Mouse (Mus musculus) naive thymus-derived CD4-positive, alpha-beta T cell, adult 2 months (primary cell): Measurements from ENCODE around the gene Sds.

Experiments
- DNase-seq: peaks from one replicate; pipeline ENCODE4 v3.0.0-alpha.2; 2011; ENCODE audit warnings: low read depth

Sds gene

DNA sequence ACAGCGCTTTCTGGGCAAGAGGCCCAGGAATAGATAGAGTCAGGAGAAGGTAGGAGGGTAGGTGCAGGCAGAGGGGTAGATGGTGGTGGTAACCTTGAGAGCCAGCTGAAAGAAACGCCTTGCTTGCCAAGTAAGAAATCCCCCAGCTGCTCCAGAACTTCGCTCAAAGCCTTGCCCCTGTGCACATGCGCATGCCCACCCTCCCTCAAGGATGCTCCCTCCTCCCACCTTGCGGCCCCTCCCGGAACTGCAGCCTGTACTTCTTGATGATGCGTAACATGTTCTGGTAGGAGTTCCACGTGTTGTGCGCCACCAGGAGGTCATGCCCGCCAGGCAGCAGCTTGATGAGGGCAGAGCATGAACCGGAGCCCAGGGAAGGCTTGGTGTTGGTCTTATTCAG is 16.1 kb downstream of the Sds start:
- no peak for DNase-seq

- no peak for DNase-seq
Observed at GRCm38 (mm10) chr5:120493440-120493839, 17.1 kb downstream of the Sds start.

GRCm38 (mm10) chr5:120493873-120494395 is 17.6 kb downstream of the Sds start:
- DNase-seq: no peak

- no peak for DNase-seq
Observed at GRCm38 (mm10) chr5:120495064-120495702, 18.9 kb downstream of the Sds start.

DNA sequence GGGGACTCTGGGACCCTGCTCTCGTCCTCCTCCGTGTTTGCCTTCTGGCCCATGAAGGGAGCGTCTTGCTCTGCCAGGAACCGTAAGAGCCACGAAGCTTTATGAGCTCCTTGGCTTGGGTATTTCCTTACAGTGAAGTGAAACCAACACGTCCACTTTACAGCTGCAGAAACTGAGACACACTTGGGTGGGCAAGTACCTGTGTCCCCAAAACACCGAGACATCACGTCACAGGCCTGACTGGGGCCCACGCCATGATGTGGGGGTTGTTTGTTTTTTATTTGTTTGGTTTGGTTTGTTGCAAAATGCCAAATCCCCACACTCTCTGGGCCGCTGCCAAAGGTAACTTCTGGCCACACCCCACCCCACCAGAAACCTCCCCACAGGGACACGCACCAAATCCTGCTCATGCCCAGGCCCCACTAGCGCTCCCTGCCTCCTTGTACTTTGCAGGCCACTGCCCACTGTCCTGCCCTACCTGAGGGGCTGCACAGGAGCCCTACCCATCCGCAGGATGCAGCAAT is 19.4 kb downstream of the Sds start:
- DNase-seq: no peak

DNA sequence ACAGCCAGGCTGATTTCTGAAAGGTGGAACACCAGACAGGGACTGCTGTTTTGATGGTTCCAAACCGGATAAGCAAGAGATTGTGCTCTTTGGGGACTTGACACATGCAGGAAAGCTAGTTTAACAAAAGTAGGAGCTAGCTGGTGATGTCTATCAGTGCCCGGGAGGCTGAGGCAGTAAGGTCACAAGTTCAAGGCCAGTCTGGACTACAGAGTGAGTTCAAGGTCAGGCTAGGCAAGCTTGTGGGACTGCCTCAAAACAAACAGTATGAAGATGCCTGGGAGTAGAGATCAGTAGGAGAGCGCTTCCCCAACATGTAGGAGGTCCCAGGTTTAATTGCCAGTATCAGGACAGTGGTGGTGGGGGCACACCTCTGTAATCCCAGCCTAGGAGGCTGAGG is 20.7 kb downstream of the Sds start:
- DNase-seq: no peak

DNA sequence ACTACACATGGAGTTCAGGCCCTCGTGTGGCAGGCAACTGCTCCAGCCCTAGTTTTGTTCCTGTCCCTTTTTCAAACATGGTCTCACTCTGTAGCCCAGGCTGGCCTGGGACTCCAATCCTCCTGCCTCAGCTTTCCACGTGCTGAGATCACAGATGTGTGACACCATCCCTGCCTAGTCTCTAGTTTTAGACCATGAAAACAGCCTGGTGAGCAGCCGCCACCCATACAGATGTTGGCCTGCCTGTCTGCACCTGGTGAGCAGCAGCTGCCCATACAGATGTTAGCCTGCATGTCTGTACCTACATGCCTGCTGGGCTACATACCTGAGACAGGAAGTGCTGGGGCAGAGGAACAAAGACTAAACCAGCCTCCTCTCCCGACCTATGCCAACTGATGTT is 22.9 kb downstream of the Sds start:
- DNase-seq: no peak

DNA sequence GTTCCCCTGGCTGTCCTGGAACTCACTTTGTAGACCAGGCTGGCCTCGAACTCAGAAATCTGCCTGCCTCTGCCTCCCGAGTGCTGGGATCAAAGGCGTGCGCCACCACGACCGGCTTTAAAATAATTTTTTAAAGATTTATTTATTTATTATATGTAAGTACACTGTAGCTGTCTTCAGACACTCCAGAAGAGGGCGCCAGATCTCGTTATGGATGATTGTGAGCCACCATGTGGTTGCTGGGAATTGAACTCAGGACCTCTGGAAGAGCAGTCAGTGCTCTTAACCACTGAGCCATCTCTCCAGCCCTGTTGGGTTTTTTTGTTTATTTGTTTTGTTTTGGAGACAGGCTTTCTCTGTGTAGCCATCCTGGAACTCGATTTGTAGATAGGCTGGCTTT is 24.3 kb downstream of the Sds start:
- peak; percentile 32 for DNase-seq

DNA sequence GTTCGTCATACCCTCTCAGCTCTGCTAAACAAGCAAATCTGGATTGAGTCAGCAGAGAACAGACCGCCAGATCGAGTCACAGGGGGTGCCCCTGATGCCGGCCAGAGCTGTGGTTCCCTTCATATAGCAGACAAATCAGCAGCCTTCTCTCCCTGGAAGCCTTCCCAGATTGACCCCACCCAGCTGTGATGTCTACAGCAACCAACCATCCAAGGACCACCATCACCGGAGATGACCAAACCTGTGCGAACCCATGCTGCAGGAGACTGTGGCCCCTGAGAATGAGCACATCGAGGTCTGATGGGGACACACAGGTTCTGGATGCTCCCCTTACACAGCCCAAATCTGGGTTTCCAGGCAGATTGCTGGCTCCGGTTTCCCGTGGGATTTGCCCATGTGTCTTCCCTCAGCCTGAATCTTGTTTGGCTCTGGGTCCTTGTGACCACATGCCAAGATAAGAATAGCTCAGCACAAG is 25.9 kb downstream of the Sds start:
- DNase-seq: no peak

DNA sequence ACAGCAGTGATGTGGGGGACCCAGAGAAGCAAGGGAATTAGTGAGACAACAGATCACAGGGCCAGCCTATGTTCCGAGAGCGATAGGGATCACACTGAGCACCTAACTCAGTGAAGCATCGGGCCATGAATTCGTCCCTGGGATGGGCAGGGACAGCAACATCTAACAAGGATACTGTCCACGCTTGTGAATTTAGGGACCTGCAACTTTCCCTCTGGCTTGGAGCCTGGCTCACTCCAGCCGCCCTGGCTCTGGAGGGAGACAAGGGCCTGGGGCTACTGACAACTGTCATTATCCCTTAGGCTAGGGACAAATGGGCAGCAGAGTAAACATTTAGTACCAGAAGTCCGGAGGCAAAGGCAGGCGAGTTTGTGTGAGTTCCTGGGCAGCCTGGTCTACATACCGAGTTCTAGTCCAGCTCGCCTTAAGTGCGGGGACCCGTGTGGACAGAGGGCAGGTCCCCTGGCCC is 26.4 kb downstream of the Sds start:
- no peak for DNase-seq

- peak; percentile 91 for DNase-seq
Observed at GRCm38 (mm10) chr5:120503144-120503795, 26.9 kb downstream of the Sds start, which contains the start of gene Plbd2. Gene Plbd2, minus strand, starts transcription at chr5:120503625.

DNA sequence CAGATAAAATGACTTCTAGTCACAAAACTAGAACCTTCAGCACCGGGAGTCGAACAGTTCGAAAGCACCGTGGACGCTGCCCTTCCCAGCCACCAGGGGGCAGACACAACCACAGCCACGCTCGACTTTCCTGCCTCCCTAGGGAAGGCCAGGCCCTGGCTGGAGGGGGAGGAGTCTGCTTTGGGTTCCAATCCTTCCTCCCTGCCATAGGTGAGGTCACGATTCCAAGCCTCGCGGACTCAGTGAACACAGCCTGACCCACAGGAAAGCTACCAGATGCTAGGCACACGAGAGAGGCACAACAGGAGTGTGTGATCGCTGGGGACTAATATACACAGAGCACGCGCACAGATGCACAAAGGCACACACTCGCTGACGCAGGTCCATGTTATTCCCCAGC is 29.0 kb downstream of the Sds start:
- peak; percentile 77 for DNase-seq

DNA sequence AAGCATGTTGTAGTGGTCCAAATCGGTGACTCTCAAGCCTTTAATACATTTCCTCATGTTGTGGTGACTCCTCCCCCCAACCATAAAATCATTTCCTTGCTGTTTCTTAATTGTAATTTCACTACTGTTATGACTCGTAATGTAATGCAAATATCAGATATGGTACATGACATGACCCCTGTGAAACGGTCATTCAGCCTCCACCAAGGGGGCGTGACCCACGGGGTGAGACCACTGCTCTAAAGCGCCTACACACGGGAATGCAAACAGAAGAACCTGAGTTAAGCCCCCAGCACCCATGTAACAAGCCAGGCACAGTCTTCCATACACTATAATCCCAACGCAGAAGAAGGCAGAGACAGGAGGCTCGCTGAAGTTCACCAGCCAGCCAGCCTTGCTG is 29.5 kb downstream of the Sds start:
- DNase-seq: no peak

DNA sequence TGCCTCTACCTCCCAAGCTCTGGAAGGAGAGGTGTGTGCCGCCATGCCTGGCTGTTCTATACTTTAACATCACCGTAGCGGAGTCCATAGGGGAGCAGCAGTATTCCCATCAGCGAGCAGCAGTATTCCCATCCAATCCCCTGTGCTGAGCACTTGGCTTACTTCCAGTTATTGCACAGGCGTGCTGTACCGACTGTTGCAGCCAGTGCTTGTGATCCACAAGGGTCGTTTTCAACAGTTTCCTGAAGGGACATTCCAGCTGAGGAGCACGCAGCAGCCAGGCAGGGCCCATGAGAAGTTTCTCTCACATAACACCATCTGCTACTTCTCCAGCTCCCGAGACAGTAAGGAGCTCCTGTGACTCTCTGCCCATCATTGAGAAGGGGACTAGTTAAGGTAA is 30.2 kb downstream of the Sds start:
- DNase-seq: no peak

DNA sequence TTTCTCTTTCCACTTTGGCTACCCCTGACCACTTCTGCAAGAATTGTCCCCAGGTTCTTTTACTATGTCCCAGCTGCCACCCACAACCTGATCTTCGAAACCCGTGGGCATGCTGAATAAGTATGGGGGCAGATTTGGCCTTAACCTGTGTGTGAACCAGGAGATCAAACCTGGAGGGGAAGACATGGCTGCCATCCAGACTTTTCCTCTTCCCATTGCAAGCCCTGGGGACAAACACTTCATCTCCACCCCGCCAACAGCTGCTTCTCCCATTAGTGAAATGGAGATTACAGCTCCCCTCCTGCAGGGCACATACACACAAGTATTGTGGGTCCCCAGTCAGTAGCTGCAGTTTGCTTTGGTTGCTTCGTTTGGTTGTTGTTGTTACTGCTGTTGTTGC is 31.0 kb downstream of the Sds start:
- DNase-seq: no peak

DNA sequence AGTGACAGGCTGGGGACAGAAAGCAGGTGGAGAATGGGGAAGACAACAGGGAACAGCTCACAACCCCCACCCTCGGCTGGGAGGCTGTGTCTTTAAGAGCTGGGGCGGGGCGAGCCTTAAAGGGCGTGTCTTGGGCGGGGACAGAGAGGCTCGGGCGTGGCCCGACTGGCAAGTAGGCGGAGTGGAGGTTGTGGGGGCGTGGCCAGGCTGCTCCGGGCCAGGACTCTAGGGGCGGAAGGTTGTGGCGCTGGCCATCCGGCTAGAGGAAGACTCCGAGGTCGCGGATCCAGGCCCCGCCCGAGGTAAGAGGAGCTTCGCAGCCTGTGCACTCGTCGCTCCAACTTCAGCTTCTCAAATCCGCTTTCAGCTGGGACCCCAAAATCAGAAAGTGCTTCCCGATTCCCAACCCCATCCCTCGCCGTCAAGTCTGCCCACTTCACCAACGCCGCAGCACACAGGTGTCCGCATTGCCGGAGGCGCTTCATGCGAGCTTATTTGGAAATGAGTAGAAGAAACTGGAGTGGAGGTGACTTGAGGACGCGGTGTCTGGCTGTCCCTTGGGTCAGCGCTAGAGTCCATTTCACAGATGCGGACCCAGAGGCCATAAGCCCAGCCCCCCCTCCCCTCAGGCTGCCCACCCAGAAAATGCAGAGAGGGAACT is 34.8 kb downstream of the Sds start, which contains the start of gene Slc8b1:
TSS of gene Slc8b1 (plus strand) at position 187 of the 661 bp plus-strand sequence.
- peak; percentile 95 for DNase-seq

DNA sequence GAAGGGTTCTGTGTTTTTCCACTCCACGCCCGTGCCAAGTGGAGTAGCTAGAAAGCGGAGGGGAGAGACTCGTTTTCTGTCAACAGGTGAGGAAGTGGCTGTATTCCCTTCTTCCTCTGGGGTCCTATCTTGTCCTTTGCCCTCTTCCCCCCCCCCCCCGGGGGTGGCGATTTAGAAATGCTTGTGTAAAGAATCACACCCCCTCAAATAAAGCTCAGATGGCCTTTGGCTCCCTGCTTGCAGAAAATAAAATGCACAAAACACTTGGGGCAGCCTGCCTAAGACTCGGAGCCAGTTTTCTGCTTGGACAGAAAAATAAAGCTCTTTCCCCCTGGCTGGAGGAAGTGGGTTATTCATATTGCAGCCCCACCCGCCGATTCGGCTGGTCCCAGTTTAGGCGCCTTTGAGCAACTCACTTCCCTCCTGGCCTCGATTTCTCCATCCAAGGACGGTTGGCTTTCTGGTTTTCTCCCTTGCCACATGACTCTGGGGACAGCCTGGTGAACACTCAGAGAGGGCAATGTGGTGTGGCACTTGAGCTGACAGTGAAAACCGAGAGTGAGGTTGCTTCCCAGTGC is 35.4 kb downstream of the Sds start:
- no peak for DNase-seq

- DNase-seq: no peak
Observed at GRCm38 (mm10) chr5:120512911-120513555, 36.7 kb downstream of the Sds start.

DNA sequence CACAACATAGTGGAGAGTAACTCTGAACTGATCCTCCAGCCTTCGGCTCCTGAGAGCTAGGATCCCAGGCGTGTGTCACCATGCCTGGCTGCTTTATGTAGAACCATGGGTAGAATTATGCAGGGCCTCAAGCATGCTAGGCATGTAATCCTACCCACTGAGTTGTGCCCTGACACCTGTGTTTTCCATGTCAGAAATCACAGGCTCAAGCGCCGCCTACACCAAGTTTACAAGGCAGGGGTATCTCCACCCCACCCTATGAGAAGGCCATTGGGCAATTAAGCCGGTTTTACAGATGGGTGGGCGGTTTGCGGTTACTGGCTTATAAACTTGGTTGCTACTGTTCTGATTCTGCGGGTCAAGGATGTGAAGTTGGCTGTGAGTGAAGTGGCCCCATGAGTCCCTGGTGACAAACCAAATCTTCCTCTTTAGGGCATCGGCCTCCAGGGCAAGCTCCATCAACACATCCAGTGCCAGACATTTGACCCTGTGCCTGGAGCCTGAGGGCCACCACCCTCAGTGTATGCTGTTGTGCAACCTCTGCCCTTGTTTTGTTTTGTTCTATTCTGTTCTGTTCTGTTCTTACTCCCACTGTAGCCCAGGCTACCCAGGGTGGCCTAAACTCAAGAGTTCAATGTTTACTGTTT is 37.8 kb downstream of the Sds start:
- DNase-seq: no peak

GRCm38 (mm10) chr5:120514754-120515153 is 38.4 kb downstream of the Sds start:
- no peak for DNase-seq

DNA sequence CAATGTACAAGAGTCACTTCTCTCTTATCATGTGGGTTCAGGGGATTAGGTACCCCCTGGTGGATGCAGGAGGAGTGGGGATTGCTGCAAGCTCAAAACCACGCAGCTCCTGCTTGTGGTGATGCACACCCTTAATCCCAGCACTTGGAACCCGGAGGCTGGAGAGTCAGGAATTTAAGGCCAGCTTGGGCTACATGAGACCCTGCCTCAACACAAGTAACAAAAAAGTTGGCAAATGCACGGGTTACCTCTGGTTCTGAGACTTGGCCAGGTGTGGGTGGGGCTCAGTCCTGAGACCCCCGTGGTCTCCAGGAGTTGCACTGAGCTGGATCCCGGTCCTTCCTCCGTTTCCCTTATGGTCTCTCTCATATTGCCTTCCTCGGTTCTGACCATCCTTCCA is 39.1 kb downstream of the Sds start:
- DNase-seq: no peak
